In the genomic region with DNA sequence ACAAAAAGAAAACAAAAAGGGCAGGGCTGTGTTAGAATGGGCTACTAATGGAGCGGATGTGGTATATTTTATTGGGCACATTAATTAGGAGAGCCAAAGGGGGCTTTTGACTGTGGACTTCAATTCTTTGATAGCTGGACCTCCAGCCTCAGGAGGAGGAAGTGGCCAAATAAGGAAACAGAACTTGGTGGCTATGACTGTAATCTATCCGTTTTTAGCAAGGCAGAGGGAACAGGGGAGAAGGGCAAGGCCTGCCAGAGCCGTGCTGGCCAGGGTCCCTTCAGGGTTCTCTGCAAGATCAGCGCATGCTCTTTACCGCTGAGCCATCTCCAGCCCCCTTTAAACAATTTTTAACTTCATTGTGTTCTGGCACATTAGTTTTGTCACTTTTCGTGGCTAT, we compare ENCODE assay signal across 15 mouse cellular contexts.
DNase-seq lines count a peak whose midpoint lies in the region; ATAC-seq and TF ChIP-seq lines count a peak whose summit lies in the region.
"Had no signal": no experiment of that assay in that cellular context is flagged by ENCODE, and none has a peak within 500 bp of the region (broad histone marks: within the 10 kb centered on the region; RNA-seq: fewer than 3 reads in every experiment).

No protein-coding gene starts in this region.

- WGBS in heart, embryonic 10.5 days, result 63% methylated on average over 6 of the region's 6 CpGs
- WGBS in liver, postnatal 0 days (ENCODE audit: insufficient replicate concordance), result 46% methylated on average over 6 of the region's 6 CpGs
- WGBS in liver, embryonic 11.5 days, result 55% methylated on average over 6 of the region's 6 CpGs
- WGBS in small intestine, adult 2 months, result 79% methylated on average over 6 of the region's 6 CpGs
- WGBS in hindbrain, embryonic 16.5 days, result 83% methylated on average over 6 of the region's 6 CpGs

- ATAC-seq in liver, postnatal 0 days, result no peak
- no peak for ATAC-seq in liver, embryonic 11.5 days (replicated peaks; ENCODE audit: low FRiP score)
- no peak for ATAC-seq in hindbrain, embryonic 16.5 days
- ATAC-seq: inflammation-experienced regulatory T-cells, adult 6 months; midbrain, embryonic 15.5 days had no signal

- DNase-seq in heart, embryonic 10.5 days (ENCODE audit: low spot score), result no peak
- no peak for DNase-seq in heart, postnatal 36 days
- DNase-seq in liver, postnatal 0 days, result no peak
- DNase-seq in liver, embryonic 11.5 days (ENCODE audit: low spot score), result no peak
- no peak for DNase-seq in adrenal gland, adult 2 months
- DNase-seq: cerebellum, adult 2 months; kidney, adult 9 months had no signal

- no peaks in the 10 kb centered on the region for H3K36me3 ChIP-seq in heart, embryonic 10.5 days
- H3K36me3 ChIP-seq in liver, postnatal 0 days (replicated peaks; ENCODE audit: insufficient read depth, low read length), result no peaks in the 10 kb centered on the region
- no peaks in the 10 kb centered on the region for H3K36me3 ChIP-seq in liver, embryonic 11.5 days (ENCODE audit: control insufficient read depth, insufficient read depth, low read length)
- no peaks in the 10 kb centered on the region for H3K36me3 ChIP-seq in small intestine, adult 2 months (ENCODE audit: control insufficient read depth, insufficient read depth, low read length)
- H3K36me3 ChIP-seq in hindbrain, embryonic 16.5 days (ENCODE audit: control insufficient read depth, insufficient read depth, low read length), result no peaks in the 10 kb centered on the region
- H3K36me3 ChIP-seq: embryonic facial prominence, embryonic 12.5 days; hindbrain, embryonic 10.5 days; midbrain, embryonic 15.5 days; stomach, embryonic 15.5 days had no signal

- H3K4me1 ChIP-seq in heart, embryonic 10.5 days, result peaks cover 10% of the 10 kb centered on the region
- peaks cover 9% of the 10 kb centered on the region; the same call in 1 of the 2 replicates for H3K4me1 ChIP-seq in liver, postnatal 0 days (ENCODE audit: insufficient read depth)
- H3K4me1 ChIP-seq in liver, embryonic 11.5 days (replicated peaks; ENCODE audit: control insufficient read depth, insufficient read depth, low read length), result no peaks in the 10 kb centered on the region; the same call in 1 of the 2 replicates
- peaks cover 5% of the 10 kb centered on the region; the same call in 1 of the 2 replicates for H3K4me1 ChIP-seq in brown adipose tissue, adult 24 weeks (ENCODE audit: control insufficient read depth, insufficient read depth, insufficient read length, low read length)
- peaks cover 5% of the 10 kb centered on the region; the same call in 1 of the 2 replicates for H3K4me1 ChIP-seq in small intestine, adult 2 months (ENCODE audit: control insufficient read depth, insufficient read depth, insufficient read length, low read length)
- H3K4me1 ChIP-seq in hindbrain, embryonic 16.5 days (ENCODE audit: control insufficient read depth, insufficient read depth, low read depth, low read length), result no peaks in the 10 kb centered on the region
- H3K4me1 ChIP-seq: embryonic facial prominence, embryonic 12.5 days; hindbrain, embryonic 10.5 days; stomach, embryonic 15.5 days had no signal

- H3K27ac ChIP-seq in heart, embryonic 10.5 days, result peak overlapping the region; percentile 64
- peak overlapping the region; percentile 29; the same call in 1 of the 2 replicates for H3K27ac ChIP-seq in liver, postnatal 0 days (ENCODE audit: low read depth)
- H3K27ac ChIP-seq in liver, embryonic 11.5 days (ENCODE audit: low read depth, low read length), result no peak overlapping the region
- H3K27ac ChIP-seq in brown adipose tissue, adult 24 weeks (replicated peaks; ENCODE audit: low read depth, low read length), result 0 out of 2 replicates have a peak overlapping the region, but pooled peaks have one; percentile 67
- 0 out of 2 replicates have a peak overlapping the region, but pooled peaks have one; percentile 9 for H3K27ac ChIP-seq in small intestine, adult 2 months (ENCODE audit: insufficient read depth, low read depth, low read length)
- no peak overlapping the region for H3K27ac ChIP-seq in hindbrain, embryonic 16.5 days (ENCODE audit: low read depth, low read length)
- H3K27ac ChIP-seq: embryonic facial prominence, embryonic 12.5 days; hindbrain, embryonic 10.5 days; midbrain, embryonic 15.5 days had no signal

- H3K9ac ChIP-seq in liver, postnatal 0 days (replicated peaks), result no peak overlapping the region
- no peak overlapping the region for H3K9ac ChIP-seq in liver, embryonic 11.5 days (ENCODE audit: low read depth, low read length)
- H3K9ac ChIP-seq in hindbrain, embryonic 16.5 days (ENCODE audit: low read depth, low read length), result no peak overlapping the region
- H3K9ac ChIP-seq: embryonic facial prominence, embryonic 12.5 days; midbrain, embryonic 15.5 days; stomach, embryonic 15.5 days had no signal

- no peaks in the 10 kb centered on the region for H3K9me3 ChIP-seq in heart, embryonic 10.5 days
- H3K9me3 ChIP-seq in liver, postnatal 0 days (ENCODE audit: low read length), result no peaks in the 10 kb centered on the region
- H3K9me3 ChIP-seq in liver, embryonic 11.5 days (ENCODE audit: control insufficient read depth, low read length), result no peaks in the 10 kb centered on the region
- H3K9me3 ChIP-seq in hindbrain, embryonic 16.5 days (ENCODE audit: control insufficient read depth, low read length), result no peaks in the 10 kb centered on the region
- H3K9me3 ChIP-seq: embryonic facial prominence, embryonic 12.5 days; hindbrain, embryonic 10.5 days; midbrain, embryonic 15.5 days; stomach, embryonic 15.5 days had no signal

- TF ChIP-seq EP300 in liver, postnatal 0 days (IDR thresholded peaks at IDR 0.05; ENCODE audit: low read depth), result no peak

- H3K4me2 ChIP-seq in liver, postnatal 0 days (ENCODE audit: low read depth, low read length), result no peak overlapping the region
- no peak overlapping the region for H3K4me2 ChIP-seq in liver, embryonic 11.5 days
- no peak overlapping the region for H3K4me2 ChIP-seq in hindbrain, embryonic 16.5 days (ENCODE audit: low read length)
- H3K4me2 ChIP-seq: embryonic facial prominence, embryonic 12.5 days; midbrain, embryonic 15.5 days; stomach, embryonic 15.5 days had no signal

- no peak overlapping the region for H3K4me3 ChIP-seq in heart, embryonic 10.5 days
- no peak overlapping the region for H3K4me3 ChIP-seq in liver, postnatal 0 days (ENCODE audit: low read depth, low read length)
- no peak overlapping the region for H3K4me3 ChIP-seq in liver, embryonic 11.5 days (ENCODE audit: low read depth, low read length)
- H3K4me3 ChIP-seq in brown adipose tissue, adult 24 weeks (ENCODE audit: insufficient read depth, low read depth, low read length), result no peak overlapping the region
- no peak overlapping the region for H3K4me3 ChIP-seq in small intestine, adult 2 months (ENCODE audit: low read depth, low read length)
- H3K4me3 ChIP-seq in hindbrain, embryonic 16.5 days (ENCODE audit: low read length), result no peak overlapping the region
- H3K4me3 ChIP-seq: embryonic facial prominence, embryonic 12.5 days; hindbrain, embryonic 10.5 days; midbrain, embryonic 15.5 days; stomach, embryonic 15.5 days had no signal

- intact Hi-C loops in heart, postnatal 36 days (cut with DNase I), result loop anchor here (2.0 to 10.0 kb wide), 4 partner anchors 235 to 505 kb away; no protein-coding TSS in a partner anchor

- TF ChIP-seq POLR2A in small intestine, adult 2 months (IDR thresholded peaks at IDR 0.05; ENCODE audit: low read depth, low read length), result no peak

- no peaks in the 10 kb centered on the region for H3K27me3 ChIP-seq in heart, embryonic 10.5 days (ENCODE audit: insufficient read depth, poor library complexity, severe bottlenecking)
- no peaks in the 10 kb centered on the region for H3K27me3 ChIP-seq in liver, postnatal 0 days (ENCODE audit: insufficient read depth, low read length)
- H3K27me3 ChIP-seq in liver, embryonic 11.5 days (replicated peaks; ENCODE audit: control insufficient read depth, insufficient read depth, low read length), result no peaks in the 10 kb centered on the region
- H3K27me3 ChIP-seq in small intestine, adult 2 months (ENCODE audit: control insufficient read depth, insufficient read depth, low read length), result no peaks in the 10 kb centered on the region
- H3K27me3 ChIP-seq in hindbrain, embryonic 16.5 days (replicated peaks; ENCODE audit: control insufficient read depth, insufficient read depth, low read length), result no peaks in the 10 kb centered on the region
- H3K27me3 ChIP-seq: embryonic facial prominence, embryonic 12.5 days; midbrain, embryonic 15.5 days; stomach, embryonic 15.5 days had no signal

- TF ChIP-seq CTCF in liver, postnatal 0 days (IDR thresholded peaks at IDR 0.05; ENCODE audit: low read depth), result no peak
- no peak for TF ChIP-seq CTCF in small intestine, adult 2 months (IDR thresholded peaks at IDR 0.05; ENCODE audit: extremely low read depth, insufficient read length, insufficient replicate concordance, low read depth, low read length)

Comparison
In these comparisons a context has a peak if more than half of its experiments do, and no peak if none do; other contexts are left out.
1. H3K27ac ChIP-seq: peak in heart, embryonic 10.5 days (single experiment), liver, postnatal 0 days (single experiment), brown adipose tissue, adult 24 weeks (single experiment) and small intestine, adult 2 months (single experiment); none in liver, embryonic 11.5 days (single experiment) and hindbrain, embryonic 16.5 days (single experiment).